Mouse (Mus musculus) Patski (cell line): ENCODE results near the gene Dixdc1. TPM values are rescaled to one million over a fixed set of nuclear protein-coding genes. Genes with fewer than 3 reads are reported as not detected.
"Not testable (repeated sequence)": the region's sequence is repeated elsewhere in the genome, so short reads cannot be mapped to it uniquely, and the experiment has no call there.

Experiments used
- ATAC-seq: fragments of 100-300 bp; one replicate; pipeline ENCODE4 v1.8.0; 2021
- CTCF ChIA-PET: fragments of 350-600 bp; sonication (Branson Sonifier 250); formaldehyde crosslinking; loops from one replicate; lab custom pipeline; 2022; ENCODE audit warnings: inconsistent platforms; lab: Charles Lee
- POLR2A ChIA-PET: fragments of 350-600 bp; sonication (Branson Sonifier 250); formaldehyde crosslinking; loops from one replicate; lab custom pipeline; 2022; ENCODE audit warnings: antibody characterized with exemption, inconsistent platforms; lab: Charles Lee
- DNase-seq: peaks from one replicate; pipeline ENCODE4 v3.0.0-alpha.2; 2011; ENCODE audit warnings: low read depth, low spot score
- H3K27me3 ChIP-seq: fragments of 371-371 bp; one replicate; pipeline ENCODE4 v1.5.1; 2021
- CTCF ChIP-seq: fragments of 100-300 bp; IDR thresholded peaks from one replicate; pipeline ENCODE4 v1.5.1; 2021
- in situ Hi-C: fragments of 300-500 bp; cut with MboI; formaldehyde crosslinking; loops from 3 replicates; pipeline ENCODE4 v1.11.1; 2018; ENCODE audit warnings: low pct_unique_long_range_greater_than_20kb, mixed read lengths
- polyA plus RNA-seq: library from polyadenylated mRNA; unstranded; gene quantifications from one replicate; pipeline ENCODE4 v1.2.3, GENCODE M21; 2021

The Dixdc1 gene
- polyA plus RNA-seq, 1 experiment from 2014 or later = 14.6 TPM

GRCm38 (mm10) chr9:50660431-50660830 lies 78.9 kb downstream of the Dixdc1 start:
- ChIA-PET CTCF (no interaction called here), POLR2A (interaction anchor here (0.7 kb wide), 2 partner anchors 60 to 1418 kb away, joined by 3 read pairs; no protein-coding TSS in a partner anchor)
- in situ Hi-C loops = loop anchor here (25.0 kb wide), 1 partner anchor 1598 kb away; the partner anchor contains the start of gene Zw10
- no peak for ATAC-seq
- TF ChIP-seq CTCF = no peak
- H3K27me3 ChIP-seq = no peaks in the 10 kb centered on the region
- DNase-seq = no peak

- ATAC-seq = peak; percentile 77
- in situ Hi-C loops = loop anchor here (25.0 kb wide), 1 partner anchor 1597 kb away; the partner anchor contains the start of gene Zw10
- no peaks in the 10 kb centered on the region for H3K27me3 ChIP-seq
- TF ChIP-seq CTCF = no peak
- POLR2A ChIA-PET = interaction anchor here (0.6 to 1.5 kb wide), 5 partner anchors 10 to 455 kb away, joined by 3 to 10 read pairs (median 4); no protein-coding TSS in a partner anchor
- CTCF ChIA-PET = interaction anchor here (2.5 kb wide), 1 partner anchor 11 kb away, joined by 6 read pairs; no protein-coding TSS in a partner anchor
- DNase-seq = peak; percentile 50
Measured at GRCm38 (mm10) chr9:50659392-50660217, 79.7 kb downstream of the Dixdc1 start, which contains the start of gene Dlat. Gene Dlat, minus strand, starts transcription at chr9:50659780.

- no peak for DNase-seq
- H3K27me3 ChIP-seq = no peaks in the 10 kb centered on the region
- CTCF ChIA-PET = interaction anchor here (2.5 kb wide), 1 partner anchor 12 kb away, joined by 6 read pairs; no protein-coding TSS in a partner anchor
- POLR2A ChIA-PET = interaction anchor here (0.6 to 1.5 kb wide), 3 partner anchors 9 to 456 kb away, joined by 3 to 10 read pairs (median 4); no protein-coding TSS in a partner anchor
- ATAC-seq = peak; percentile 27
- TF ChIP-seq CTCF = no peak
- in situ Hi-C loops = loop anchor here (25.0 kb wide), 1 partner anchor 1597 kb away; the partner anchor contains the start of gene Zw10
Measured at GRCm38 (mm10) chr9:50658941-50659388, 80.4 kb downstream of the Dixdc1 start.

- DNase-seq = no peak
- ChIA-PET POLR2A (interaction anchor here (0.6 to 1.5 kb wide), 3 partner anchors 8 to 15 kb away, joined by 3 to 4 read pairs (median 4); no protein-coding TSS in a partner anchor), CTCF (interaction anchor here (2.5 kb wide), 1 partner anchor 12 kb away, joined by 6 read pairs; no protein-coding TSS in a partner anchor)
- no peak for ATAC-seq
- no peak for TF ChIP-seq CTCF
- no peaks in the 10 kb centered on the region for H3K27me3 ChIP-seq
- in situ Hi-C loops = loop anchor here (25.0 kb wide), 1 partner anchor 1596 kb away; the partner anchor contains the start of gene Zw10
Measured at GRCm38 (mm10) chr9:50658391-50658790, 80.9 kb downstream of the Dixdc1 start.

- TF ChIP-seq CTCF = no peak
- CTCF ChIA-PET = no interaction called here
- no peaks in the 10 kb centered on the region for H3K27me3 ChIP-seq
- no peak for ATAC-seq
- in situ Hi-C loops = loop anchor here (25.0 kb wide), 1 partner anchor 1588 kb away; the partner anchor contains the start of gene Zw10
- DNase-seq = no peak
- POLR2A ChIA-PET = interaction anchor here (1.2 kb wide), 1 partner anchor 8 kb away, joined by 3 read pairs; no protein-coding TSS in a partner anchor
Measured at GRCm38 (mm10) chr9:50650503-50650902, 88.8 kb downstream of the Dixdc1 start.

GRCm38 (mm10) chr9:50646826-50647370 lies 92.4 kb downstream of the Dixdc1 start:
- ATAC-seq = no peak
- CTCF ChIA-PET = no interaction called here
- POLR2A ChIA-PET = no interaction called here
- no peak for TF ChIP-seq CTCF
- no peaks in the 10 kb centered on the region for H3K27me3 ChIP-seq
- no peak for DNase-seq
- in situ Hi-C loops = no loop called here

GRCm38 (mm10) chr9:50634270-50634669 lies 105.0 kb downstream of the Dixdc1 start:
- DNase-seq = no peak
- in situ Hi-C loops = no loop called here
- no peak for ATAC-seq
- CTCF ChIA-PET = no interaction called here
- POLR2A ChIA-PET = no interaction called here
- H3K27me3 ChIP-seq = no peaks in the 10 kb centered on the region
- TF ChIP-seq CTCF = no peak

- ATAC-seq (no peak), DNase-seq (no peak)
- ChIA-PET POLR2A (interaction anchor here (0.7 kb wide), 1 partner anchor 181 kb away, joined by 4 read pairs; no protein-coding TSS in a partner anchor), CTCF (no interaction called here)
- in situ Hi-C loops = no loop called here
- no peaks in the 10 kb centered on the region for H3K27me3 ChIP-seq
- TF ChIP-seq CTCF = peak; percentile 65
Measured at GRCm38 (mm10) chr9:50633059-50633458, 106.3 kb downstream of the Dixdc1 start.

- CTCF ChIA-PET = no interaction called here
- POLR2A ChIA-PET = no interaction called here
- peak; percentile 16 for TF ChIP-seq CTCF
- no peak for ATAC-seq
- H3K27me3 ChIP-seq = no peaks in the 10 kb centered on the region
- no peak for DNase-seq
- in situ Hi-C loops = no loop called here
Measured at GRCm38 (mm10) chr9:50632016-50632688, 107.2 kb downstream of the Dixdc1 start.

- CTCF ChIA-PET, DNase-seq, ATAC-seq, in situ Hi-C loops, H3K27me3 ChIP-seq, POLR2A ChIA-PET: not testable (repeated sequence)
Measured at GRCm38 (mm10) chr9:50630903-50631302, 108.4 kb downstream of the Dixdc1 start.
